Mouse (Mus musculus) heart, adult 2 months (tissue): Measurements from ENCODE around the gene Gm20532. TPM values are rescaled to one million over a fixed set of nuclear protein-coding genes. Genes with fewer than 3 reads are reported as not detected.

Experiments used
- DNase-seq, 2 experiments: peaks; one replicate each; pipeline ENCODE4 v3.0.0; 2021
- H3K27ac ChIP-seq: fragments of 200-600 bp; 2 replicates; pipeline ENCODE4 v1.8.1; 2022
- H3K27me3 ChIP-seq: fragments of 200-500 bp; 2 replicates; pipeline ENCODE4 v1.6.1; 2012; ENCODE audit warnings: mild to moderate bottlenecking, low read length, inconsistent platforms, mixed read lengths; ENCODE audit not compliant: control insufficient read depth, insufficient read depth
- H3K36me3 ChIP-seq: fragments of 200-500 bp; 2 replicates; pipeline ENCODE4 v1.6.1; 2012; ENCODE audit warnings: low read length, inconsistent platforms; ENCODE audit not compliant: control insufficient read depth, insufficient read depth
- H3K4me1 ChIP-seq: fragments of 200-500 bp; 2 replicates; pipeline ENCODE4 v1.6.1; 2011; ENCODE audit warnings: low read length; ENCODE audit not compliant: control insufficient read depth, insufficient read depth
- H3K4me3 ChIP-seq: fragments of 200-600 bp; 2 replicates; pipeline ENCODE4 v1.8.1; 2022
- H3K79me2 ChIP-seq: fragments of 200-500 bp; replicated peaks from 2 replicates; pipeline ENCODE4 v1.6.1; 2012; ENCODE audit warnings: mild to moderate bottlenecking, inconsistent platforms, low read length, moderate library complexity, mixed read lengths; ENCODE audit not compliant: control insufficient read depth, insufficient read depth
- H3K9ac ChIP-seq: fragments of 200-500 bp; 2 replicates; pipeline ENCODE4 v1.6.1; 2012; ENCODE audit warnings: low read depth, mild to moderate bottlenecking, control low read depth, inconsistent platforms, low read length, mixed read lengths
- CTCF ChIP-seq: fragments of 200-600 bp; IDR thresholded peaks from 2 replicates; pipeline ENCODE4 v1.8.1; 2022; ENCODE audit warnings: antibody characterized with exemption, mild to moderate bottlenecking, moderate library complexity
- EP300 ChIP-seq: fragments of 200-500 bp; IDR thresholded peaks from 2 replicates; pipeline ENCODE4 v1.6.1; 2011; ENCODE audit warnings: low read depth, low read length, control low read depth; ENCODE audit not compliant: insufficient read depth
- POLR2A ChIP-seq: fragments of 200-500 bp; IDR thresholded peaks from 2 replicates; pipeline ENCODE4 v1.6.1; 2011; ENCODE audit warnings: mild to moderate bottlenecking, low read depth, low read length, control low read depth; ENCODE audit not compliant: insufficient read depth
- WGBS: fragments of 180-500 bp; shearing (Covaris S2); methylation state at CpG from one replicate; pipeline ENCODE4 v1.1.7; 2018; 5-methylcytosine and 5-hydroxymethylcytosine counted together
- intact Hi-C: fragments of 180-260 bp; cut with DNase I; formaldehyde crosslinking; loops from one replicate; pipeline ENCODE4 v1.15.1; 2025
- polyA plus RNA-seq: library from polyadenylated mRNA; depleted of rRNA; stranded (reverse); fragments of >200 nt; gene quantifications from 2 replicates; pipeline ENCODE4 v1.2.3, GENCODE M21; 2012
- total RNA-seq, 2 experiments: library from RNA; stranded (reverse); gene quantifications; 2 replicates each; pipeline ENCODE4 v1.2.3; 2021

Gm20532 gene
- total and polyA plus RNA-seq, 3 experiments: not detected

DNA sequence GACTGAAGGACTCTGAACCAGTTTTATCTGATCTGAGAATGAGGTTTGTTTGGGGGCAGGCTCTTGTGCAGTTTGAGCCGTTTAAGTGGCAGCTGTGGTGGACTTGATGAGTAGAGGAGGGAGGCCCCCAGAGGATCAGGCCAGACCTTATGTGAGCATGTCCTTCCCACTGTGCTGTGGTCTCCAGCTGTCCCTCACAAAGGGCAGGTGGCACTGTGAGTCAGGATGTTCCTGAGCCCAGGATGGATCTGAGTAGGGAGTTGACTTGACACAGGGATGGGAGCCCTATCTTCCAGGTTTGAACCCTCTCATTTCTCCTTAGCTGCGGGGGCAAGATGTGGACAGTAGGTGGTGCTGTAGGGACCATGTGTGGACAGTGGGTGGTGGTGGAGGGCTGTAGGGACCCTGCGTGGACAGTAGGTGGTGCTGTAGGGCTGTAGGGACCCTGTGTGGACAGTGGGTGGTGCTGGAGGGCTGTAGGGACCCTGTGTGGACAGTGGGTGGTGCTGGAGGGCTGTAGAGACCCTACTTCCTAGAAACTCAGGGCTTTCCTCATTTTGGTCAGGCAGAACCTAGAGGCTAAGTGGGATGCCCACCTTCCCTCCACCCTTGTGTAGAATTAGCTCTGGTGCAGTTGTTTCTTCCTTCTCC is 60.3 kb downstream of the Gm20532 start:
- intact Hi-C loops: loop anchor here (5.0 to 10.0 kb wide), 3 partner anchors 258 to 591 kb away; partner anchors contain the start of gene Surf6
- no peak overlapping the region for H3K9ac ChIP-seq
- WGBS: 13% methylated on average over 3 of the region's 3 CpGs

DNA sequence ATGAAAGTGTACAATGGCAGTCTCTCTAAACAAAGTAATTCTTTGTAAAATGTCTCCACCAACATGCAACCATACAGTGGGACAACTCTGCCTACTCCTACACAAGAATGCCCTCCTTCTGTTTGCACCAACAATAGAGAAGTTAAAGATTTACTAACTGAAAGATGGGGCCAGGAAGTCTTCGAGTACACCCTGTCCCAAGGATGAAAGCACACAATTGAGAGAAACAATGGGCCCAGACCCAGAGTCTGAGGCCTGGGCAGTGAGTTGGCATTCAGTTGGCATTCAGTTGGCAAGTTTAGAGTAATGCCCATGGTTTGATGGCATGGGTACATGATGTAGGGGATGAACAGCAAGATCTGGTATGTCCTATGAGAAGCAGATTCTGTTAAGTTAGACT is 68.2 kb downstream of the Gm20532 start:
- 59% methylated on average over 1 of the region's 1 CpGs for WGBS
- H3K4me3 ChIP-seq: no peak overlapping the region
- no peaks in the 10 kb centered on the region for H3K79me2 ChIP-seq
- H3K36me3 ChIP-seq: no peaks in the 10 kb centered on the region
- no peak for DNase-seq
- no peak for TF ChIP-seq EP300
- no peak overlapping the region for H3K27ac ChIP-seq
- H3K4me1 ChIP-seq: no peaks in the 10 kb centered on the region
- intact Hi-C loops: no loop called here
- no peaks in the 10 kb centered on the region for H3K27me3 ChIP-seq
- no peak overlapping the region for H3K9ac ChIP-seq

More for the DNA sequence above, 60.3 kb downstream of the Gm20532 start:
- Histone ChIP-seq H3K36me3 (no peaks in the 10 kb centered on the region), H3K79me2 (no peaks in the 10 kb centered on the region), H3K4me3 (no peak overlapping the region), H3K27me3 (no peaks in the 10 kb centered on the region), H3K4me1 (peaks cover 3% of the 10 kb centered on the region; the same call in 1 of the 2 replicates), H3K27ac (no peak overlapping the region)
- TF ChIP-seq EP300 (peak; percentile 99), CTCF (peak; percentile 84), POLR2A (no peak; the same call in 1 of the 2 replicates)
- DNase-seq: peak; percentile 71 to 74

DNA sequence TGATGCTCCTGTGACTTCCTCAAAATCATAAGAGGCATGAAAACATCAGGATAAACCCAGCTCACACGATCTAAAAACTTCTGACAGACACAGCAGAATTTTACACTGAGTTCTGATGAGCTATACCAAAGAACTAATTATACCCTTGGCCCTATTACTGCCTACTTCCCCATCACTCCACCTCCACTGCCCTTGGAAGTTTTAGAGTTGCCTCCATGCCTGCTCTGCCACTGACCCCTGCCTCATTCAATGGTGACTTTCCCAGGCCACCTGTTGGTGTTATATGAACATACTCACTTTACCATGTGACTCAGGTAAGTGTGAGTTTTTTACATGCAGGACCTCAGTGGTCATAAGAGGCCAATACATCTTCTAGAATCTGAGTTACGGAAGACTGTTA is 71.0 kb downstream of the Gm20532 start:
- 0 out of 2 replicates have a peak, but pooled peaks cover 1% of the 10 kb centered on the region for H3K27me3 ChIP-seq
- TF ChIP-seq EP300 (no peak), POLR2A (no peak), CTCF (no peak)
- DNase-seq: no peak
- H3K9ac ChIP-seq: no peak overlapping the region
- intact Hi-C loops: no loop called here
- 88% methylated on average over 2 of the region's 2 CpGs for WGBS
- H3K27ac ChIP-seq: no peak overlapping the region
- no peaks in the 10 kb centered on the region for H3K79me2 ChIP-seq
- no peaks in the 10 kb centered on the region for H3K4me1 ChIP-seq
- H3K36me3 ChIP-seq: no peaks in the 10 kb centered on the region
- no peak overlapping the region for H3K4me3 ChIP-seq

DNA sequence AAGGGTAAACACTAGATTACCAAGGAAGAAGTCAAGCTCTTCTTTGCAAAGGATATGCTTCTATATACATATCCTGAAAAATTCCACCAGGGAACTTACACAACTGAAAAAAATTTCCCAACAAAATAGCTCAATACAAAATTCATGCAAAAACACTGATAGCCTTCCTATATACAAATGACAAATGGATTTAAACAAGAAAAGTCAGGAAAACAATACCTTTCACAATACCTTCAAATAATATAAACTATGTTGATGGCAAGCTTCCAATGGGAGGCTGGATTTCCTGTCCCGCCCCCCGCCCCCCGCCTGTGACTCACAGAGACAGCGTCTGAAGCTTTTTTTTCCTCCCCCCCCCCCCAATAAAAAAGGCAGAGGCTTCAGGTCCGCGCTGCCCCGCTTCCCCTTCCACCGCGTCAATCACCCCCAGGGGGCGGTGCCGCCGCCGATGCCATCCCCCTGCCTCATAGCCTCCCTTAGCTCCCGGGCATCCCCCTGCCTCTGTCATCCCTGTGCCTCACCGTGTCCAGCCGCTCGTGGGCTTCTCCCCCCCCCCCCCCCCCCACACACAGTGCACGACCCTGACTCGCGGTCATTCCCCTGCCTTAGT is 74.8 kb downstream of the Gm20532 start:
- no peak overlapping the region for H3K9ac ChIP-seq
- TF ChIP-seq POLR2A: no peak
- no peak for TF ChIP-seq CTCF
- TF ChIP-seq EP300: no peak
- WGBS: 3% methylated on average over 17 of the region's 20 CpGs
- no peak for DNase-seq
- no peaks in the 10 kb centered on the region for H3K4me1 ChIP-seq
- H3K27me3 ChIP-seq: 0 out of 2 replicates have a peak, but pooled peaks cover 1% of the 10 kb centered on the region
- H3K79me2 ChIP-seq: no peaks in the 10 kb centered on the region
- H3K27ac ChIP-seq: no peak overlapping the region
- intact Hi-C loops: no loop called here
- H3K4me3 ChIP-seq: no peak overlapping the region
- no peaks in the 10 kb centered on the region for H3K36me3 ChIP-seq

DNA sequence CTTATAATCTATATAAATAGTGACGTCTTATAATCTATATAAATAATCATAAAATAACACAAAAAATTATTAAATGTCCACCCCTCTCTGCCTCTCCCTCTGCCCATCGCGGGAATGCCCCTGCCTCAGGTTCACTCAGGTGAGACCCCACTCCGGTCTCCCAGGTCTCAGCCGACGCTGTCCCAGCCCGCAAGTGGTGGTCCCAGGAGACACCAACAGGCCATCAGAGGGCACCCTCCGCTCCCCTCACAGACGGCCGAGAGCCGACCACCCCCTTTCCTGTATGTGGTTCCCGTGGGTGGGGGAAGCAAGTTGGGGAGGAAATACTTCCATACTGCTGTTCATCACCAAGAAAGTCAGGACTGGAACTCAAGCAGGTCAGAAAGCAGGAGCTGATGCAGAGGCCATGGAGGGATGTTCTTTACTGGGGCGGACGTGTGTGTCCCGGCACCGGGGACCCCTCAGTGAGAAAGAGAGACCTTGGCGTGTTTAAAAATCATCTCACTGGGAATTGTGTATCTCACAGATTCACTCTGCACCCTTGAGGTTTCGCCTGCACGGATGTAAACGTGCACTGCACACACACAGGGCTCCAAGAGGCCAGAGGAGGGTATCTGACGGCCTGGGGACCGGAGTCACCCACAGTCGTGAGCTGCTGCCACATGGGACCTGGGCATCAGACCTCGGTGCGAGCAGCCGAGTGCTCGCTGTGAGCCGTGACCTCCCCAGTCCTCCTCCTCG is 75.5 kb downstream of the Gm20532 start:
- H3K27me3 ChIP-seq: 0 out of 2 replicates have a peak, but pooled peaks cover 1% of the 10 kb centered on the region
- TF ChIP-seq EP300 (no peak), POLR2A (no peak), CTCF (no peak)
- 41% methylated on average over 29 of the region's 29 CpGs for WGBS
- H3K4me3 ChIP-seq: no peak overlapping the region
- intact Hi-C loops: no loop called here
- H3K79me2 ChIP-seq: no peaks in the 10 kb centered on the region
- DNase-seq: no peak
- no peak overlapping the region for H3K27ac ChIP-seq
- H3K9ac ChIP-seq: no peak overlapping the region
- no peaks in the 10 kb centered on the region for H3K4me1 ChIP-seq
- no peaks in the 10 kb centered on the region for H3K36me3 ChIP-seq

DNA sequence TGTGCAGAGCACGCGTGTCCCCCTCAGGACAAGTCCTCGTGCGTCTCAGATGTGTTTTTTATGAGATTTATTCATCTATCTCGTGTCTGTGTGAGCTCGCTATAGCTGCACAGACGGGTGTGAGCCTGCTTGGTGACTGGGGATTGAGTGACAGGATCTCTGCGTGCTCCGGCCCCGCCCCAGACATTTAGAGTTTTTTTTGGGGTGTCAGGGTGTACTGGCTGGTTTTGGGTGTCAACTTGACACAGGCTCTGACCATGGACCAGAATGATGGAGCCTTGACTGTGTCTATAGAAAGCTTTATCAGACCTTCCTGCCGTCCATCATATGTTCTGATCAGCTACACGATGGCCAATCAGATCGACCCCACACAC is 76.1 kb downstream of the Gm20532 start:
- peaks cover 1% of the 10 kb centered on the region; the same call in 1 of the 2 replicates for H3K27me3 ChIP-seq
- intact Hi-C loops: no loop called here
- no peak for DNase-seq
- no peak overlapping the region for H3K9ac ChIP-seq
- H3K27ac ChIP-seq: no peak overlapping the region
- 81% methylated on average over 13 of the region's 13 CpGs for WGBS
- H3K4me1 ChIP-seq: no peaks in the 10 kb centered on the region
- no peak overlapping the region for H3K4me3 ChIP-seq
- H3K79me2 ChIP-seq: no peaks in the 10 kb centered on the region
- no peaks in the 10 kb centered on the region for H3K36me3 ChIP-seq
- TF ChIP-seq POLR2A (no peak), CTCF (no peak), EP300 (no peak)
